Mouse (Mus musculus): ENCODE data around the gene Gon7.

Gon7 gene

GRCm38 (mm10) chr12:102757689-102758402 lies at the start of gene Gon7, which contains the start of the genes Gm28051 and Ubr7:
Gon7 (minus strand) TSS chr12:102757803.
Gm28051 (minus strand) TSS chr12:102757765.
Ubr7 (plus strand) TSS chr12:102757967.
- DNase-seq = peak; percentile 97

- DNase-seq = no peak
These were observed 41.9 kb upstream of the Gon7 start for GRCm38 (mm10) chr12:102799528-102799927.

- DNase-seq = no peak
These were observed 30.3 kb upstream of the Gon7 start for GRCm38 (mm10) chr12:102787927-102788326.

DNA sequence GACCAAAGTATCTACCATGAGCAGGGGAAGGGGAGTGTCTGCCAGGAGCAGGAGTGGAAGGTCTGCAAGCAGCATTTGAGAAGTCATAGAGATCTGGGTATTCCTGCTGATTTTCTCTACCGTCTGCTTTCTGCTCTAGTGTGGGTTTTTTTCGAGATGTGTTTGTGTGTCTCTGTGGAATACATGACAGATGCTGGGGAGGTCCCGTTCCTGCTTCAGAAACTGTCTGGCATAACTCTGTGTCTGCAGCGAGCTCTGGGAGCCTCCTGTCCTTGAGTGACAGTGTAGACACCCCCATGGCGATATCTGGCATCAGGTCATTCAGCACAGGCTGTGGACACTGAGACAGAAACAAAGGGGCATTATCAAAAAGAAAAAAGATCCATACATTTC lies 28.0 kb upstream of the Gon7 start:
- DNase-seq = no peak

- no peak for DNase-seq
These were observed 27.4 kb upstream of the Gon7 start for GRCm38 (mm10) chr12:102784899-102785592.

GRCm38 (mm10) chr12:102782841-102783240 lies 25.2 kb upstream of the Gon7 start:
- DNase-seq = no peak

DNA sequence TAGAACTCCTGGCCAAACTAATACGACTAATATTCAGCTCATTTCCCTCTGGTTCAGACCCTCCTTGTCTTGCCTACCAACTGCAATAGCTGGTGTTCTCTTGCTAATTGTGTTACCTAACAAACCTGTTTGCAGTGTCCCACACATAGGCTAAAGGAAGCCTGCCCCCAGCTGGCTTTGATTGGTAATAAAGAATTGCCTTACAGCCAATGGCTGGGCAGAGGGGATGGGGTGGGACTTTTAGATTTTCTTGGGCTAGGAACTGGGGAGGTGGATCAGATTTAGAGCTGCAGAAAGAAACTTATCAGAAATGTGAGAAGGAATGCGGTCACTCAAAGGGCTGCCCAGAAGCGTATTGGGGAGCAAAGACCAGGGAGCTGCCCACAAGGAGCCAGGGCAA lies 21.8 kb upstream of the Gon7 start:
- peak in 1 of 2 experiments; percentile 15 for DNase-seq

GRCm38 (mm10) chr12:102778151-102778550 lies 20.5 kb upstream of the Gon7 start:
- no peak for DNase-seq

DNA sequence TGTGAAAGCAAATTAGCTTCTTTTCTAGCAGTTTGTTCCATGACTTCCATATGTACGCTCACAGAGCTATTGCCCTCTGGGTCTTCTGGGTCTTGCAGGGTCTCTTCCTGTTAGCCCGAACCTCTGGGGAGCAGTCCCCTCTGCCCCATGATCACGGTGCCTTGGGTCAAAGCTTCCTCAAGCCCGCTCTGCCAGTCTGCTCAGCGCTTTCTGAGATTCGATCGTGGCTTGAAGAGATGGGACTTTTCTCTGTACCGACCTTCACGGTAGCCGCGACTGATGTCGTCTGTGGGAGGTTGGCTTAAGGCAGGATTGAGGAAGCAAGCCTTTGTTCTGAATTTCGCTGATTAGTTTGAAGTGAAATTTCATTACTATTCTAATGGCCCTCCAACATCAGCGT lies 18.4 kb upstream of the Gon7 start:
- DNase-seq = no peak

- no peak for DNase-seq
These were observed 15.1 kb upstream of the Gon7 start for GRCm38 (mm10) chr12:102772676-102773075.

GRCm38 (mm10) chr12:102771601-102772000 lies 14.0 kb upstream of the Gon7 start:
- no peak for DNase-seq

- DNase-seq = peak in 1 of 2 experiments; percentile 28
These were observed 11.4 kb upstream of the Gon7 start for GRCm38 (mm10) chr12:102769000-102769399.

- DNase-seq = no peak
These were observed 6.1 kb upstream of the Gon7 start for GRCm38 (mm10) chr12:102763696-102764095.

GRCm38 (mm10) chr12:102761668-102762067 lies 4.1 kb upstream of the Gon7 start:
- no peak for DNase-seq

GRCm38 (mm10) chr12:102758936-102759335 lies 1.3 kb upstream of the Gon7 start:
- no peak for DNase-seq

DNA sequence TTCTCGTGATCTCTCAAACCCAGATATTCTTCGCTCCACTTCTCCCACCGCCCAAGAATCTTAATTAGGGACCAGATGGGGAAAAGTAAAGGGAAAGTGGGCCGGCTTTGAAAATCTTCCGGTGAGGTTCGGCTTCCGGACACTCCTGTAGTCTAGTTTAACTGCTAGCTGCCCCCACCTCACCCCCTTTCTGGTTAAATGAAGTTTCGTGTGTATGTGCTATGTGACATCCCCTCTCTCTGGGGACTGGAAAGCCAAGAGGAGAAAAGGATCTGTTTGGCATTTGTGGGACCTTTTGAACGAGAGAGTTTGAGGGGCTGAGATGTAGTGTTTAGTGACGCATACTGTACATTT lies 777 bp upstream of the Gon7 start, which contains the start of gene Gm20604:
Gene Gm20604 (minus strand): TSS at position 270 of the 354 bp plus-strand sequence.
- DNase-seq = no peak

DNA sequence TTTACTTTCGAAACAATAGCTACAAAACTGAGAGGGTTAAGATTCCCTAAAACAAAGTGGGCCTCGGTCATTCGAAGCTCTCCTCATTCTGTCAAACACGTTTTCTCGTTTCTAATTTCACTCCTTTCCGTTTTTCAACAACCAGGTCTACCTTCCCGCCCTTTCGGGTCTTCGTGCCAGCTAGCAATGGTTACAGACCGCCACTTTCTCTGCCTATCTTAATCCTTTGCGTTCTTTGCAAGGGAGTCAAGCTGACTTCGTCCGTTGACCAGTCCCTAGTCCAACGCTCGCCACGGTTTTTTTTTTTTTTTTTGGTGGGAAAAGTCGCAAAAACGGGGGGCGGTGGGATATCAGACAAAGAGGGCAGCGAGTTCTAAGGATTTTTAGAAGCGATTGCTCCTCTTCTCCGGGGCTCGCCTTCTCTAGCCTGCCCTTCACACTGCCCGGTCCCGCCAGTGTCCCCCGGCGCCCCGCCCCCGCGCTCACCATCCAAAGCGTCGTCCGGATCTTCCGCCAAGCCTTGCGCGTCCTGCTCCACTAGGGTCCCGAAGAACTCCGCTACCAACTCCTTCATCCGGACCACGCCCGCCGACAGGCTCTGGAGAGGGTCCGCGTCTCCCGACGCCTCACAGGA lies 431 bp downstream of the Gon7 start:
- DNase-seq = no peak

DNA sequence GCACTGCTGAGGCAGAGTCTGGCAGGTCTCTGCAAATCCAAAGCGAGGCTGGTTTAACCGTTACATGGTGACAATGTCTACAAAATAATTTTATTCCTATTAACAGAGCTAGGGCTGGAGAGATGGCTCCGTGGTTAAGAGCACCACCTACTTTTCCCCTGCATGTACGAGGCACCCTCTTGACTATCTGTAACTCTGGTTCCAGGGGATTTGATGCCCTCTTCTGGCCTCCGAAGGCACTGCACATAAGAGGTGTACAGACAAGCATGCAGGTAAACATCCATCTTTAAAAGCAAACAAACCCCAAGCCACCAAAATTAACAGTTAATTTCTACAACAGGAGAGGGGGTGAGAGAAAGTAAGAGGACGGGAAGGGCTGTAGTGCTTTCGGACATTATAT lies 1.3 kb downstream of the Gon7 start:
- DNase-seq = peak in 1 of 2 experiments; percentile 44

- no peak for DNase-seq
These were observed 9.3 kb downstream of the Gon7 start for GRCm38 (mm10) chr12:102748256-102748655.

- DNase-seq = no peak
These were observed 12.8 kb downstream of the Gon7 start for GRCm38 (mm10) chr12:102744839-102745238.

DNA sequence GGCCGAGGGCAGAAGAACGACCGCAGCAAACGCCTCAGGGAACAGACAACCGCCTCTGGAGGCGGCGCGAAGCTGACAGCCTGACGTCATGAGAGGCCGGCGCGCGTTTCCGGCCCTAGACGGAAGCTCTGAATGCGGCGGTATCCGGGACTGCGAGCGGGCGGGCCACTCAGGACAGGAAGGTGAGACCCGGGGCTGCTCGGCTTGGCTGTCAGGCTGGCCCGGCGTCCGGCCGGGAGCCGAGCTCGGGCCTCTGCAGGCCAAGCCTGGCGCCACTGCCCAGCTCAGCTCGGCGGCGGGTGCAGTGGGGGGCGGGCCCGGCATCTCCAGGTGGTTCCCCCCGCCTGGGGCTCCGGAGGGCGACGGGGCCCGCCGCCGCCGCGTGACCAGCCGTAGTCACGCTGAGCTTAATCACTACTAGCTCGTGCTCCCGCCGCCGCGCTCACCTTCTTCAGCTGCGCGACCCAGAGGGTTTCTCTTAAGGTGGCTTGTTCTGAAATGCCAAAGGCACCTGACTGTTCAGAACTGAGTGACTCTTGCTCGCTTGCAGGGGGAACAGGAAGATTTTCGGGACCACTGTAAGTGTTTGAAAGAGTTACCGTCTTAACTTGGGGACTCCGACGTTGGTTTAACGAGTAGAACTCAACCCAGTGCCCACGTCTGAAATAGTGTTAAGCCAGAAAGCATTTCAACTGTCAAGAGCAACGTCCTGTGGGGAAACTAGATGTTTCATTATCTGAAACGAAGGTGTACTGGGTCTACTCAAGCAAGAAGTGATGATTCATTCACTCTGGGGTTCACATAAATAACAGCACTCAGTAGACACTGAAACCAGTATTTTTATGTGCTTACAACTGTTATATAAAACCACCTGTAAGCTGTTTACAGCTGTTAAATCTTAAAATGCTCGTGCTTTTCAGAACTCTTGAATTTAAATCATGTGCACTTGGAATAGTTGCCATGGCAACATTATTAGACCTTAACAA lies 13.7 kb downstream of the Gon7 start, which contains the start of the genes Moap1 and Tmem251:
Gene Moap1 (minus strand): TSS at position 73 of the 986 bp plus-strand sequence.
Gene Tmem251 (plus strand): TSS at position 174 of the 986 bp plus-strand sequence.
- DNase-seq = peak; percentile 87 to 92

DNA sequence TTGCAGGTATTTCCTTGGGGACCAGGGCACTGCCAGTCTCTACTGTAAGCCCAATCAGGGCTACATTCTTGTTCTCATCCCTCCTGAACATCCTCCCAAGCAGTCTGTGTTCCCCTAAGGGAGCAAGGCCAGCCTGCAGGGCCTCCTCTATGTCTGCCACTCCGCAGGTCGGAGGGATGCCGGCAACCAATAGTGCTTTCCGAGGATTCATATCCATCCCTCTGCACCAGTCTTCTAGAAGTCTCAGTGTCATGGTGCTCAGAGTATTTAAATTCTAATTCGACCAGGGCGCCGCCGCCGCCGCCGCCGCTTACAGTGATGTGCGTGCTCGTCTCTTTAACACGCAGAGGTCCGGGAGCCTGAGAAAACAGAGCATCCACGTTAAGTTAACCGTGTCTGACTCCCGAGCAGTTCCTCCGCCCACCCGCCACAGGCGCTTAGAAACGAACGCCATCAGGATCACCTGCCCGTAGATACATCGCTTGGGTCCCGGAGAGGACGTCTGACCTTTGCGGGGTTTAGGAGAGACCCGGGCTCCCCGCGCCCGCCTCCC lies 14.5 kb downstream of the Gon7 start:
- DNase-seq = no peak

Data from kidney, adult 8-10 months (tissue).